Mouse (Mus musculus): ENCODE measurements around the gene Rtca. TPM values are rescaled to one million over a fixed set of nuclear protein-coding genes. Genes with fewer than 3 reads are reported as not detected.
A peak's percentile ranks its signal among the peaks of the same experiment; 100 is the strongest.

Gene Rtca
- polyA plus RNA-seq, 1 experiment from 2014 or later: 117 TPM

- Histone ChIP-seq H3K9me3 (ENCODE audit: control insufficient read depth, low read length) (no peaks in the 10 kb centered on the region), H3K27me3 (ENCODE audit: control insufficient read depth, insufficient read depth, low read length) (no peaks in the 10 kb centered on the region), H3K9ac (replicated peaks; ENCODE audit: low read depth, low read length) (no peak overlapping the region), H3K36me3 (ENCODE audit: control insufficient read depth, insufficient read depth, low read length) (no peaks in the 10 kb centered on the region; the same call in 1 of the 2 replicates), H3K4me1 (ENCODE audit: control insufficient read depth, insufficient read depth, low read length) (no peaks in the 10 kb centered on the region), H3K4me2 (ENCODE audit: low read depth, low read length) (no peak overlapping the region), H3K27ac (ENCODE audit: low read depth, low read length) (no peak overlapping the region), H3K4me3 (ENCODE audit: low read depth, low read length) (no peak overlapping the region)
- no peak for ATAC-seq (ENCODE audit: low read depth)
- 77% methylated on average over 12 of the region's 12 CpGs for WGBS
These were observed 12.2 kb upstream of the Rtca start for GRCm38 (mm10) chr3:116520141-116520761.

- 0 out of 2 replicates have a peak, but pooled peaks cover 5% of the 10 kb centered on the region for H3K4me1 ChIP-seq (ENCODE audit: control insufficient read depth, insufficient read depth, low read length)
- under 1% methylated on average over 36 of the region's 36 CpGs for WGBS
These were observed 5.1 kb upstream of the Rtca start, which contains the start of gene Dbt for GRCm38 (mm10) chr3:116512904-116513716. Dbt (plus strand) TSS chr3:116513070.

DNA sequence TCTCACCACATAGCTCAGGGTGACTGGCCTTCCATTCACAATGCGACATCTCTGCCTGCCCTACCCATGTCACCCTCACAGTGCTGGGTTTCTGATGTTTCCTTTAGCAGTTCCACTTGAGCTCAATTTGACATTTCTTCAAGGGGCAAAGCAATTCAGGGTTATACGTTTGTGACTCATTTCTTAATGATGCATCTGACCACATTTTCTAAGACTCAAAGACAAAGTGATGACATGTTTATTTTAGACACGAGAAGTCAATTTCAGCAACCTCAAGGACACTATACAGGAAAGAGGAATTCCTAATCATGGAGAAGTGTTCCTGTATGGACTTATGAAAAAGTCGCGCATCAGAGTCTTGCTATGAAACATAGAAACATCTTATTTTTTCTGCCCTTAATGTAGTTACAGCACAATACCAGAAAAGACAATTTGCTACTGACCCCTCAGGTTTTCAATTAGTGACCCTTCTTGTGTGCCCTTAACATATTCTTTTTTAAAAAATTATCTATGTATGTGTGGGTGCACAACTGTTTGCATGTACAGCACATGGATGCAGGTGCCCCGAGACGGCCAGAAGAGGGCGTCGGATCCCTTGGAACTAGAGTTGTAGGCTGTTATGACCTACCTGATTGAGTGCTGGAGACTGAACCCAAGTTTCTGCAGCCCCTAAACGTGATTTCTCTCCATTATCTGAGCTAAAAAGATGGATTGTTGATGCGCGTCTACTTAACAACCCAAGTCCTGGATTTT is 4.3 kb upstream of the Rtca start:
- Histone ChIP-seq H3K4me2 (ENCODE audit: low read depth, low read length) (peak overlapping the region; percentile 56), H3K4me3 (ENCODE audit: low read depth, low read length) (peak overlapping the region; percentile 51), H3K27me3 (ENCODE audit: control insufficient read depth, insufficient read depth, low read length) (no peaks in the 10 kb centered on the region), H3K27ac (ENCODE audit: low read depth, low read length) (no peak overlapping the region), H3K9me3 (ENCODE audit: control insufficient read depth, low read length) (no peaks in the 10 kb centered on the region), H3K4me1 (ENCODE audit: control insufficient read depth, insufficient read depth, low read length) (0 out of 2 replicates have a peak, but pooled peaks cover 5% of the 10 kb centered on the region), H3K36me3 (ENCODE audit: control insufficient read depth, insufficient read depth, low read length) (no peaks in the 10 kb centered on the region), H3K9ac (replicated peaks; ENCODE audit: low read depth, low read length) (no peak overlapping the region; the same call in 1 of the 2 replicates)
- WGBS: 45% methylated on average over 12 of the region's 12 CpGs
- ATAC-seq (ENCODE audit: low read depth): peak; percentile 22

More at GRCm38 (mm10) chr3:116512904-116513716, 5.1 kb upstream of the Rtca start, which contains the start of gene Dbt:
- Histone ChIP-seq H3K9me3 (ENCODE audit: control insufficient read depth, low read length) (no peaks in the 10 kb centered on the region), H3K36me3 (ENCODE audit: control insufficient read depth, insufficient read depth, low read length) (no peaks in the 10 kb centered on the region), H3K27me3 (ENCODE audit: control insufficient read depth, insufficient read depth, low read length) (no peaks in the 10 kb centered on the region), H3K9ac (replicated peaks; ENCODE audit: low read depth, low read length) (peak within 1 kb of the TSS; percentile 49), H3K4me2 (ENCODE audit: low read depth, low read length) (peak within 1 kb of the TSS; percentile 56), H3K27ac (ENCODE audit: low read depth, low read length) (no peak within 1 kb of the TSS), H3K4me3 (ENCODE audit: low read depth, low read length) (peak within 1 kb of the TSS; percentile 51)
- ATAC-seq (ENCODE audit: low read depth): peak; percentile 94

DNA sequence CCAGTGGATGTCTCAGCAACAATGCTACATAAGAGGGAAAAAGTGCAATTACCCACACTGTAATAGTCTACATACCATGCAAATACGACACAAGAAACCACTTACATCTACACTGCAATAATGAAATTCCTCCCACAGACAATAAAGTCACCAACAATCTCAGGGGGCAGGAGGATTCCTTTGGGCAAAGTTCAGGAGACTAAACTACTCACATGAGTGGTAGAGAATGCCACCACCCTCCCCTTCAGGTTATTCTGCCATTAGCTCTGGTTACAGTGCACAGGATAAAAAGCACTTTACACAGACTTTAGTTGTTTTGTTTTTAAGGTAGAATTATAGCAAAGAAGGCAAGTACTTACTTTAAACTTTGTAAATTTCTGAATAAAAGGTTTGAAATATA is 12.3 kb downstream of the Rtca start:
- Histone ChIP-seq H3K9me3 (ENCODE audit: control insufficient read depth, low read length) (no peaks in the 10 kb centered on the region), H3K36me3 (ENCODE audit: control insufficient read depth, insufficient read depth, low read length) (peaks cover 69% of the 10 kb centered on the region), H3K4me3 (ENCODE audit: low read depth, low read length) (no peak overlapping the region), H3K9ac (replicated peaks; ENCODE audit: low read depth, low read length) (no peak overlapping the region), H3K4me1 (ENCODE audit: control insufficient read depth, insufficient read depth, low read length) (no peaks in the 10 kb centered on the region), H3K27ac (ENCODE audit: low read depth, low read length) (no peak overlapping the region), H3K27me3 (ENCODE audit: control insufficient read depth, insufficient read depth, low read length) (no peaks in the 10 kb centered on the region), H3K4me2 (ENCODE audit: low read depth, low read length) (no peak overlapping the region)
- ATAC-seq (ENCODE audit: low read depth): no peak
- WGBS: 98% methylated on average over 1 of the region's 1 CpGs

- peaks cover 69% of the 10 kb centered on the region for H3K36me3 ChIP-seq (ENCODE audit: control insufficient read depth, insufficient read depth, low read length)
- no peak overlapping the region for H3K27ac ChIP-seq (ENCODE audit: low read depth, low read length)
- no peak overlapping the region for H3K9ac ChIP-seq (replicated peaks; ENCODE audit: low read depth, low read length)
- no peak for ATAC-seq (ENCODE audit: low read depth)
- WGBS: 56% methylated on average over 5 of the region's 5 CpGs
- H3K27me3 ChIP-seq (ENCODE audit: control insufficient read depth, insufficient read depth, low read length): no peaks in the 10 kb centered on the region
- H3K9me3 ChIP-seq (ENCODE audit: control insufficient read depth, low read length): no peaks in the 10 kb centered on the region
- no peaks in the 10 kb centered on the region for H3K4me1 ChIP-seq (ENCODE audit: control insufficient read depth, insufficient read depth, low read length)
- no peak overlapping the region for H3K4me2 ChIP-seq (ENCODE audit: low read depth, low read length)
- H3K4me3 ChIP-seq (ENCODE audit: low read depth, low read length): no peak overlapping the region
These were observed 14.3 kb downstream of the Rtca start for GRCm38 (mm10) chr3:116493658-116494057.

DNA sequence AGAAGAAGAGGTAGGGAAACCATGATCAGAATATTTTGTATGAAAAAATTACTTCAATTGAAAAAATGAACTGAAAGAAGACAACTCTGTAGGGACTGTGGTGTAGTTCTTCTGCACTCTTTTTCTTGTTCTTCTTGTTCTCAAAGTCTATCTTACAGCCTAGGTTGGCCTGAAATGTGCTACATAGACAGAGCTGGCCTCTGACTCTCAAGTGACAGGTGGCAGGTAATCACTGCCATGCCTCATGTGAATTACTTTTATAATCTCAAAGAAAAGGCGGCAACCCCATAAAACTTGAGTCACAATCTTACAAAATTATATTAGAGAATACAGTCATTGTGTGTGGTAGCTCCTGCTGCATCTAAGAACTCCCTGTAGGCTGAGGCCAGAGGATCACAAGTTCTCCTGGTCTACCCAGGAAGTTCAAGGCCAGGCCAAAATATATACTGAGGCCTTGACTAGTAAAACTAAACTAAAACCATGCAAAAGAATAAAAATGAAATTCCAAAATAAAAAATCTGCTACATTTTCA is 16.0 kb downstream of the Rtca start:
- WGBS: 92% methylated on average over 1 of the region's 1 CpGs
- Histone ChIP-seq H3K9me3 (ENCODE audit: control insufficient read depth, low read length) (no peaks in the 10 kb centered on the region), H3K27me3 (ENCODE audit: control insufficient read depth, insufficient read depth, low read length) (no peaks in the 10 kb centered on the region), H3K4me1 (ENCODE audit: control insufficient read depth, insufficient read depth, low read length) (no peaks in the 10 kb centered on the region), H3K4me2 (ENCODE audit: low read depth, low read length) (no peak overlapping the region), H3K4me3 (ENCODE audit: low read depth, low read length) (no peak overlapping the region), H3K9ac (replicated peaks; ENCODE audit: low read depth, low read length) (no peak overlapping the region), H3K27ac (ENCODE audit: low read depth, low read length) (no peak overlapping the region), H3K36me3 (ENCODE audit: control insufficient read depth, insufficient read depth, low read length) (peaks cover 63% of the 10 kb centered on the region)
- ATAC-seq (ENCODE audit: low read depth): no peak

DNA sequence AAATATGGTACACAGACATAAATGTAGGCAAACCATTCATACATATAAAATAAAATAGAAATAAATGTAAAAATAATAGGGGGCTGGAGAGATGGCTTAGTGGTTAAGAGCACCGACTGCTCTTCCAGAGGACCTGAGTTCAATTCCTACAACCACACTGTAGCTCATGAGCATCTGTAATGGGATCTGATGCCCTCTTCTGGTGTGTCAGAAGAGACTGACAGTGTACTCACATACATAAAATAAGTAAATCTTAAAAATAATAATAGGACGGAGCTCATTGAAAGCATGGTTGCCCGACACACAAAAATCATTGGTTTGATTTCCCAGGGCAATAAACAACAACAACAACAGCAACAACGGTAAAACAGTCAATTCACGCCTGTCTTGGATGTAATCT is 17.1 kb downstream of the Rtca start:
- H3K9me3 ChIP-seq (ENCODE audit: control insufficient read depth, low read length): no peaks in the 10 kb centered on the region
- peaks cover 62% of the 10 kb centered on the region for H3K36me3 ChIP-seq (ENCODE audit: control insufficient read depth, insufficient read depth, low read length)
- H3K9ac ChIP-seq (replicated peaks; ENCODE audit: low read depth, low read length): no peak overlapping the region
- ATAC-seq (ENCODE audit: low read depth): no peak
- H3K27ac ChIP-seq (ENCODE audit: low read depth, low read length): no peak overlapping the region
- no peaks in the 10 kb centered on the region for H3K27me3 ChIP-seq (ENCODE audit: control insufficient read depth, insufficient read depth, low read length)
- no peak overlapping the region for H3K4me3 ChIP-seq (ENCODE audit: low read depth, low read length)
- no peak overlapping the region for H3K4me2 ChIP-seq (ENCODE audit: low read depth, low read length)
- no peaks in the 10 kb centered on the region for H3K4me1 ChIP-seq (ENCODE audit: control insufficient read depth, insufficient read depth, low read length)
- 96% methylated on average over 5 of the region's 5 CpGs for WGBS

- H3K4me1 ChIP-seq (ENCODE audit: control insufficient read depth, insufficient read depth, low read length): no peaks in the 10 kb centered on the region
- H3K9ac ChIP-seq (replicated peaks; ENCODE audit: low read depth, low read length): no peak overlapping the region
- H3K9me3 ChIP-seq (ENCODE audit: control insufficient read depth, low read length): no peaks in the 10 kb centered on the region
- no peak overlapping the region for H3K4me2 ChIP-seq (ENCODE audit: low read depth, low read length)
- peaks cover 6% of the 10 kb centered on the region for H3K36me3 ChIP-seq (ENCODE audit: control insufficient read depth, insufficient read depth, low read length)
- H3K27ac ChIP-seq (ENCODE audit: low read depth, low read length): no peak overlapping the region
- H3K27me3 ChIP-seq (ENCODE audit: control insufficient read depth, insufficient read depth, low read length): no peaks in the 10 kb centered on the region
- no peak overlapping the region for H3K4me3 ChIP-seq (ENCODE audit: low read depth, low read length)
- 91% methylated on average over 4 of the region's 4 CpGs for WGBS
- ATAC-seq (ENCODE audit: low read depth): no peak
These were observed 24.7 kb downstream of the Rtca start for GRCm38 (mm10) chr3:116483271-116483670.

All from neural tube, embryonic 14.5 days (tissue).